Mouse (Mus musculus) erythroblast, embryonic 14.5 days (primary cell): Measurements from ENCODE around the gene Safb2.

Source experiments
- GATA1 ChIP-seq: IDR thresholded peaks from 2 replicates; pipeline ENCODE4 v1.6.1; 2012; ENCODE audit warnings: low read length, inconsistent platforms, mixed read lengths
- TAL1 ChIP-seq: IDR thresholded peaks from 3 replicates; pipeline ENCODE4 v1.6.1; 2012; ENCODE audit warnings: low read length, inconsistent platforms, mixed read lengths

DNA sequence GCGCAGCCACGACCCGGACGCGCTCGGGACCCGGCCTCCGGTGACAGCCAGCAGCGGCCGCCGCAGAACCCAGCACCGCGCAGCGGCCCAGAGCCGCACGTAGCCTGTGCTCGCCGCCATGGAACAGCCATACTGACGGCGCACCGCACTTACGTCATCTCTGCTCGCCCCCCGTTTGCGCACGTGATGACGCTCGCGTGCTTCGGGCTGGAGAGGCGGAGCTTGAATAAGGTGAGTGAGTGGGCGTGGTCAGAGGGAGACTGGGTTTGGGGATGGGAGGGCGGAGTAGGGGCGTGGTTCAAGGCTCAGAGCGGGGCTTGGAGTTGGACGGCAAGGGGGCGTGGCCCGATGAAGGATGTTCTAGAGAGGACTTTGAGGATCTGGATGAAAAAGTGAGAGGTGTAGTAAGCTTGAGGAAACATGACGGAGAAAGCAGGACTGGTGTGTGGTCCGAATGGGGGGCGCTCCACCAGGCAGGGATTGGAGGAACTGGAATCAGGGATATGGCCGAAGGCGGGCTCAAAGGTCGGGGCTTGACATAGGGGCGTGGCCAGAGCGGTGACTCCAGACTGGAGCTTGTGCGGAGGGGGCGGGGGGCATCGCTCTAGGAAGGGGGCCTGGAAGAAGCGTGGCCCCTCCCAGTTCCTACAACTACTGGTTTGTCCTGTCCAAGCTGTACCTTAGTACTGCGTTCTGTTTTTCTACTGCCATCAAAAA lies 42.5 kb upstream of the Safb2 start, which contains the start of gene Lonp1:
- TF ChIP-seq TAL1 (no peak), GATA1 (no peak)
